Mouse (Mus musculus): ENCODE measurements around the gene Fgfr2. TPM values are rescaled to one million over a fixed set of nuclear protein-coding genes. Genes with fewer than 3 reads are reported as not detected.

The Fgfr2 gene
- polyA plus RNA-seq, 1 experiment from 2014 or later = 106 TPM

- ATAC-seq (ENCODE audit: low read depth) (peak; percentile 20; the same call in 1 of the 2 replicates), DNase-seq (ENCODE audit: low spot score) (no peak)
- H3K36me3 ChIP-seq (ENCODE audit: control insufficient read depth, insufficient read depth, low read length) = peaks cover 9% of the 10 kb centered on the region; the same call in 1 of the 2 replicates
- no peak overlapping the region for H3K27ac ChIP-seq (replicated peaks; ENCODE audit: low read depth, low read length)
- H3K27me3 ChIP-seq (replicated peaks; ENCODE audit: control insufficient read depth, insufficient read depth, low read length) = no peaks in the 10 kb centered on the region
- peaks cover 28% of the 10 kb centered on the region for H3K4me1 ChIP-seq (ENCODE audit: control insufficient read depth, insufficient read depth, low read length)
- no peak overlapping the region for H3K9ac ChIP-seq (ENCODE audit: low read depth, low read length)
- H3K4me3 ChIP-seq (ENCODE audit: low read depth, low read length) = no peak overlapping the region
- no peaks in the 10 kb centered on the region for H3K9me3 ChIP-seq (ENCODE audit: control insufficient read depth, low read length)
- no peak overlapping the region for H3K4me2 ChIP-seq (ENCODE audit: low read depth, low read length)
- 39% methylated on average over 12 of the region's 16 CpGs for WGBS
Observed at GRCm38 (mm10) chr7:132712044-132712708, 411.0 kb downstream of the Fgfr2 start.

- no peak overlapping the region for H3K27ac ChIP-seq (replicated peaks; ENCODE audit: low read depth, low read length)
- H3K4me3 ChIP-seq (ENCODE audit: low read depth, low read length) = no peak overlapping the region
- H3K4me1 ChIP-seq (ENCODE audit: control insufficient read depth, insufficient read depth, low read length) = peaks cover 28% of the 10 kb centered on the region
- no peaks in the 10 kb centered on the region for H3K9me3 ChIP-seq (ENCODE audit: control insufficient read depth, low read length)
- H3K4me2 ChIP-seq (ENCODE audit: low read depth, low read length) = no peak overlapping the region
- H3K36me3 ChIP-seq (ENCODE audit: control insufficient read depth, insufficient read depth, low read length) = peaks cover 9% of the 10 kb centered on the region; the same call in 1 of the 2 replicates
- DNase-seq (ENCODE audit: low spot score) = no peak
- ATAC-seq (ENCODE audit: low read depth) = no peak
- 84% methylated on average over 7 of the region's 9 CpGs for WGBS
- no peaks in the 10 kb centered on the region for H3K27me3 ChIP-seq (replicated peaks; ENCODE audit: control insufficient read depth, insufficient read depth, low read length)
- H3K9ac ChIP-seq (ENCODE audit: low read depth, low read length) = no peak overlapping the region
Observed at GRCm38 (mm10) chr7:132711579-132711978, 411.6 kb downstream of the Fgfr2 start.

GRCm38 (mm10) chr7:132705130-132705529 is 418.0 kb downstream of the Fgfr2 start:
- ATAC-seq (ENCODE audit: low read depth) (no peak), DNase-seq (ENCODE audit: low spot score) (no peak)
- Histone ChIP-seq H3K9ac (ENCODE audit: low read depth, low read length) (no peak overlapping the region), H3K27ac (replicated peaks; ENCODE audit: low read depth, low read length) (no peak overlapping the region), H3K36me3 (ENCODE audit: control insufficient read depth, insufficient read depth, low read length) (no peaks in the 10 kb centered on the region), H3K4me3 (ENCODE audit: low read depth, low read length) (no peak overlapping the region), H3K4me2 (ENCODE audit: low read depth, low read length) (no peak overlapping the region), H3K9me3 (ENCODE audit: control insufficient read depth, low read length) (no peaks in the 10 kb centered on the region), H3K27me3 (replicated peaks; ENCODE audit: control insufficient read depth, insufficient read depth, low read length) (no peaks in the 10 kb centered on the region), H3K4me1 (ENCODE audit: control insufficient read depth, insufficient read depth, low read length) (peaks cover 2% of the 10 kb centered on the region; the same call in 1 of the 2 replicates)
- WGBS = 91% methylated on average over 7 of the region's 7 CpGs

- Histone ChIP-seq H3K27me3 (replicated peaks; ENCODE audit: control insufficient read depth, insufficient read depth, low read length) (no peaks in the 10 kb centered on the region), H3K4me1 (ENCODE audit: control insufficient read depth, insufficient read depth, low read length) (peaks cover 9% of the 10 kb centered on the region; the same call in 1 of the 2 replicates), H3K27ac (replicated peaks; ENCODE audit: low read depth, low read length) (no peak overlapping the region), H3K36me3 (ENCODE audit: control insufficient read depth, insufficient read depth, low read length) (no peaks in the 10 kb centered on the region), H3K9me3 (ENCODE audit: control insufficient read depth, low read length) (no peaks in the 10 kb centered on the region), H3K9ac (ENCODE audit: low read depth, low read length) (no peak overlapping the region), H3K4me2 (ENCODE audit: low read depth, low read length) (no peak overlapping the region), H3K4me3 (ENCODE audit: low read depth, low read length) (no peak overlapping the region)
- ATAC-seq (ENCODE audit: low read depth) (no peak), DNase-seq (ENCODE audit: low spot score) (no peak)
- 81% methylated on average over 7 of the region's 8 CpGs for WGBS
Observed at GRCm38 (mm10) chr7:132704310-132704875, 418.8 kb downstream of the Fgfr2 start.

GRCm38 (mm10) chr7:132703515-132704309 is 419.4 kb downstream of the Fgfr2 start:
- H3K27me3 ChIP-seq (replicated peaks; ENCODE audit: control insufficient read depth, insufficient read depth, low read length) = no peaks in the 10 kb centered on the region
- ATAC-seq (ENCODE audit: low read depth) (no peak), DNase-seq (ENCODE audit: low spot score) (no peak)
- H3K27ac ChIP-seq (replicated peaks; ENCODE audit: low read depth, low read length) = no peak overlapping the region
- WGBS = 81% methylated on average over 9 of the region's 9 CpGs
- H3K4me2 ChIP-seq (ENCODE audit: low read depth, low read length) = no peak overlapping the region
- no peaks in the 10 kb centered on the region for H3K36me3 ChIP-seq (ENCODE audit: control insufficient read depth, insufficient read depth, low read length)
- peaks cover 10% of the 10 kb centered on the region; the same call in 1 of the 2 replicates for H3K4me1 ChIP-seq (ENCODE audit: control insufficient read depth, insufficient read depth, low read length)
- H3K9ac ChIP-seq (ENCODE audit: low read depth, low read length) = no peak overlapping the region
- H3K9me3 ChIP-seq (ENCODE audit: control insufficient read depth, low read length) = no peaks in the 10 kb centered on the region
- no peak overlapping the region for H3K4me3 ChIP-seq (ENCODE audit: low read depth, low read length)

- H3K27ac ChIP-seq (replicated peaks; ENCODE audit: low read depth, low read length) = no peak overlapping the region
- H3K9me3 ChIP-seq (ENCODE audit: control insufficient read depth, low read length) = no peaks in the 10 kb centered on the region
- H3K4me2 ChIP-seq (ENCODE audit: low read depth, low read length) = no peak overlapping the region
- no peak overlapping the region for H3K4me3 ChIP-seq (ENCODE audit: low read depth, low read length)
- no peak overlapping the region for H3K9ac ChIP-seq (ENCODE audit: low read depth, low read length)
- H3K27me3 ChIP-seq (replicated peaks; ENCODE audit: control insufficient read depth, insufficient read depth, low read length) = no peaks in the 10 kb centered on the region
- 72% methylated on average over 5 of the region's 5 CpGs for WGBS
- H3K36me3 ChIP-seq (ENCODE audit: control insufficient read depth, insufficient read depth, low read length) = no peaks in the 10 kb centered on the region
- ATAC-seq (ENCODE audit: low read depth) = no peak
- no peak for DNase-seq (ENCODE audit: low spot score)
- peaks cover 10% of the 10 kb centered on the region; the same call in 1 of the 2 replicates for H3K4me1 ChIP-seq (ENCODE audit: control insufficient read depth, insufficient read depth, low read length)
Observed at GRCm38 (mm10) chr7:132702492-132703070, 420.6 kb downstream of the Fgfr2 start.

GRCm38 (mm10) chr7:132702024-132702423 is 421.1 kb downstream of the Fgfr2 start:
- Histone ChIP-seq H3K4me2 (ENCODE audit: low read depth, low read length) (no peak overlapping the region), H3K9me3 (ENCODE audit: control insufficient read depth, low read length) (no peaks in the 10 kb centered on the region), H3K4me3 (ENCODE audit: low read depth, low read length) (no peak overlapping the region), H3K4me1 (ENCODE audit: control insufficient read depth, insufficient read depth, low read length) (peaks cover 10% of the 10 kb centered on the region; the same call in 1 of the 2 replicates), H3K9ac (ENCODE audit: low read depth, low read length) (no peak overlapping the region), H3K36me3 (ENCODE audit: control insufficient read depth, insufficient read depth, low read length) (no peaks in the 10 kb centered on the region), H3K27ac (replicated peaks; ENCODE audit: low read depth, low read length) (no peak overlapping the region), H3K27me3 (replicated peaks; ENCODE audit: control insufficient read depth, insufficient read depth, low read length) (no peaks in the 10 kb centered on the region)
- 88% methylated on average over 3 of the region's 3 CpGs for WGBS
- DNase-seq (ENCODE audit: low spot score) (no peak), ATAC-seq (ENCODE audit: low read depth) (no peak)

- DNase-seq (ENCODE audit: low spot score) (no peak), ATAC-seq (ENCODE audit: low read depth) (no peak)
- H3K4me3 ChIP-seq (ENCODE audit: low read depth, low read length) = no peak overlapping the region
- H3K4me2 ChIP-seq (ENCODE audit: low read depth, low read length) = no peak overlapping the region
- WGBS = 76% methylated on average over 3 of the region's 3 CpGs
- H3K4me1 ChIP-seq (ENCODE audit: control insufficient read depth, insufficient read depth, low read length) = peaks cover 10% of the 10 kb centered on the region; the same call in 1 of the 2 replicates
- no peaks in the 10 kb centered on the region for H3K9me3 ChIP-seq (ENCODE audit: control insufficient read depth, low read length)
- no peaks in the 10 kb centered on the region for H3K27me3 ChIP-seq (replicated peaks; ENCODE audit: control insufficient read depth, insufficient read depth, low read length)
- H3K36me3 ChIP-seq (ENCODE audit: control insufficient read depth, insufficient read depth, low read length) = no peaks in the 10 kb centered on the region
- no peak overlapping the region for H3K9ac ChIP-seq (ENCODE audit: low read depth, low read length)
- no peak overlapping the region for H3K27ac ChIP-seq (replicated peaks; ENCODE audit: low read depth, low read length)
Observed at GRCm38 (mm10) chr7:132701412-132701811, 421.7 kb downstream of the Fgfr2 start.
